Mouse (Mus musculus): ENCODE results near the gene Katnb1.

GRCm38 (mm10) chr8:95058661-95059060 is 22.3 kb upstream of the Katnb1 start:
- no peak for TF ChIP-seq POLR2A (IDR thresholded peaks at IDR 0.05; ENCODE audit: insufficient read length, low read depth)
- no peak for TF ChIP-seq MAX (IDR thresholded peaks at IDR 0.05; ENCODE audit: low read depth)
- TF ChIP-seq CEBPB (IDR thresholded peaks at IDR 0.05; ENCODE audit: insufficient read depth, poor library complexity, severe bottlenecking): no peak
- no peak for TF ChIP-seq REST (IDR thresholded peaks at IDR 0.05; ENCODE audit: insufficient read depth, insufficient read length)
- no peak for TF ChIP-seq USF1 (IDR thresholded peaks at IDR 0.05; ENCODE audit: low read depth)
- no peak for TF ChIP-seq POLR2AphosphoS2 (IDR thresholded peaks at IDR 0.05; ENCODE audit: insufficient read length, low read depth)
- TF ChIP-seq MYOD1 (IDR thresholded peaks at IDR 0.05; ENCODE audit: control insufficient read depth in 1 of 3, insufficient read length in 2 of 3, low read depth in 2 of 3): no peak
- TF ChIP-seq MYOG (IDR thresholded peaks at IDR 0.05; ENCODE audit: control insufficient read depth in 1 of 3, insufficient read depth in 1 of 3, insufficient read length in 2 of 3, low read depth in 2 of 3): no peak
